8 mouse cellular contexts compared by ENCODE assay signal in the genomic region with DNA sequence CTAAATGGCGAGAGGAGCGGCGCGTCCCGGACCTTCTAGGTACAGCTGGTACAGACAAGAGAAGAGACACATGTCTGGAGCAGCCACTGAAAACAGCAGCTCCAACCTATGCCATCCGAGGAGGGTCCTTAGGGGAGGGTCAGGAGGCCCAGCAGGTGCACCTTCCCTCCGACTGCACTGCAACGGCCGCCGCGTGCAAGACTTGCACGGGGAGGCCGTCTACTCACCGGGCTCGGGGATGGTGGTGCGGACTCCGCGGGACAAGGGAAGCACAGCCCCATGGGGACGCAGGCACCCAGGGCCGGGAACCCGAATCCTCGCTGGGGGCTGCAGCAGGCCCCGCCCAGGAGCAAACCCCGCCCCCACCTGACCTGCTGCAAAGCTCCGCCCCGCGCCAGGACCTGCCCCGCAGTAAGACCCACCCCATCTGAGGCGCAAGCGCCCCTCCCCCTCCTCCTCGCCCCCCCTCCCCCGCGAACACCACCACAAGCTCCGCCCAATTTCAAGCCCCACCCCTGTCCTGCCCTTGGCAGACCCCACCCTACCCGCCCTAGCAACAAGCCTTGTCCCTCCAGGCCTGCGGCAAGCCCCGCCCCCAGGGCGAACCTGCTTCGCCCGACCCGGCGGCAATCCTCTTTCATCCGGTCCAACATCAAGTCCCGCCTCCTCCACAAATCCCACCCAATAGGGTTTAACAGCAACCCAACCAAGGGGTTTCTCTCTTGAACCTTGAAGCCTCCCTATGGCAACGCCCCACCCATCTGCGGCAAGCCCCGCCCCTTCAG. TPM values are rescaled to one million over a fixed set of nuclear protein-coding genes. Genes with fewer than 3 reads are reported as not detected.
DNase-seq lines count a peak whose midpoint lies in the region; TF ChIP-seq lines count a peak whose summit lies in the region.

A gene (minus strand): TSS at position 508 of the 785 bp plus-strand sequence.

- WGBS in macrophage (ENCODE audit: missing documents), result 2% methylated on average over 34 of the region's 47 CpGs

- no peak for TF ChIP-seq CTCF in left cerebral cortex, adult 2 months (IDR thresholded peaks at IDR 0.05)

- peak; percentile 67 to 76 for DNase-seq in adrenal gland, adult 18-20 months (ENCODE audit: low spot score in 2 of 2)
- peak; percentile 92 for DNase-seq in embryo, embryonic 10.5 days (ENCODE audit: low spot score)
- peak; percentile 64 for DNase-seq in gastrocnemius, postnatal 10 days
- DNase-seq in hindlimb bud, embryonic 11.5 days (ENCODE audit: extremely low spot score, low read depth, low spot score), result peak; percentile 39
- DNase-seq in left cerebral cortex, adult 2 months (ENCODE audit: extremely low spot score in 1 of 2, low spot score in 2 of 2), result peak; percentile 85 to 92
- peak; percentile 95 for DNase-seq in retina, postnatal 7 days (ENCODE audit: low read depth, low spot score)
- peak; percentile 86 for DNase-seq in urinary bladder, adult 18-20 months (ENCODE audit: low spot score in 2 of 2)

- peak within 1 kb of the TSS; percentile 86 for H3K4me3 ChIP-seq in left cerebral cortex, adult 2 months
- H3K4me3 ChIP-seq in macrophage (ENCODE audit: inconsistent target), result peak within 1 kb of the TSS; percentile 45

- no peaks in the 10 kb centered on the region for H3K79me2 ChIP-seq in macrophage (ENCODE audit: inconsistent target)

- no peaks in the 10 kb centered on the region for H3K36me3 ChIP-seq in macrophage (ENCODE audit: inconsistent target)

- intact Hi-C loops in left cerebral cortex, adult 2 months (cut with DNase I), result no loop called here

- H3K27ac ChIP-seq in left cerebral cortex, adult 2 months, result peak within 1 kb of the TSS; percentile 76
- H3K27ac ChIP-seq in macrophage, result no peak within 1 kb of the TSS

RNA-seq across cellular contexts. Expression of the gene that starts here (rescaled TPM):
- 10 to 100 TPM; 22.6 to 29.8 TPM for total RNA-seq in adrenal gland, adult 18-20 months (2021)
- 1 to 10 TPM; 5.5 to 6.6 TPM for total RNA-seq in gastrocnemius, postnatal 10 days (2021)
- 10 to 100 TPM; 32.0 to 35.1 TPM for total RNA-seq in left cerebral cortex, adult 2 months (2021)
- total RNA-seq in macrophage (2018; cell fraction: chromatin; rRNA removed), result 1 to 10 TPM in 4 of 26 experiments, under 1 TPM in 10, not detected in 12; 0.22 to 3.9 (median 0.49) TPM
- 1 to 10 TPM in 13 of 26 experiments, under 1 TPM in 13; 0.33 to 2.8 (median 1.1) TPM for total RNA-seq in macrophage (2018; cell fraction: cytosol; rRNA removed)
- 1 to 10 TPM in 4 of 26 experiments, under 1 TPM in 16, not detected in 6; 0.12 to 3.0 (median 0.47) TPM for total RNA-seq in macrophage (2018; cell fraction: nucleus; rRNA removed)
- polyA plus RNA-seq in macrophage (2018), result 1.7 to 1.9 TPM (median 1.8 TPM) in 3 replicates

Comparison
In these comparisons a context has a peak if more than half of its experiments do, and no peak if none do; other contexts are left out.
1. DNase-seq: peak in every context shown above with its lines; median percentile 95 in retina, postnatal 7 days; 92 in embryo, embryonic 10.5 days; 88 in left cerebral cortex, adult 2 months; 86 in urinary bladder, adult 18-20 months; 72 in adrenal gland, adult 18-20 months; 64 in gastrocnemius, postnatal 10 days; 39 in hindlimb bud, embryonic 11.5 days.